Mouse (Mus musculus): ENCODE data around the gene Crybg3.

DNA sequence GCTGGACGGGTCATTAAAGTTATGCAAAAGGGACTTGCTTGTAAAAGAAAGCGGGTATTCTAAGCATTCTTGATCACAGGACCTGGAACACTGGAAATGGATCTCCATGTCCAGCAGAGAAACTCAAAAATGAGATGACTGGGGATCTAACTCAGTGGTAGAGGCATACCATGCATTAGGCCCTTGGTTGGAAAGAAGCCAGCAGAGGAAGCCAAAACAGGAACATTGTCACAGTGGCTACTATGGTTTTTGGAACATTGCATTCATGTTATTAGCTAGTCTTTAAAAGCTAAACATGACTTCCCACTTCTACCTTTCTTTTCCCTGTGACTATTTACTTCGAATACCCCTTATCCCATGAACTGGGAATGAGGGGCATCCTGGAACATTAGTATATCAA is 101.6 kb downstream of the Crybg3 start:
- TF ChIP-seq CTCF (IDR thresholded peaks at IDR 0.05; ENCODE audit: control insufficient read depth, insufficient read depth, insufficient replicate concordance, low read depth, low read length) (no peak), POLR2A (IDR thresholded peaks at IDR 0.05; ENCODE audit: control insufficient read depth, low read depth, low read length) (no peak)

Measured in testis, adult 2 months (tissue).